Mouse (Mus musculus): ENCODE results near the gene Tlr13.

- no peak for TF ChIP-seq CTCF (IDR thresholded peaks at IDR 0.05; ENCODE audit: low read depth)
- no peak for TF ChIP-seq EP300 (IDR thresholded peaks at IDR 0.05; ENCODE audit: low read depth)
Observed at GRCm38 (mm10) chrX:106139309-106140070, 3.5 kb upstream of the Tlr13 start.
